ENCODE assay signal across 9 mouse cellular contexts in genomic region chr4:150193915-150194314, GRCm38 (mm10). TPM values are rescaled to one million over a fixed set of nuclear protein-coding genes. Genes with fewer than 3 reads are reported as not detected.
DNase-seq lines count a peak whose midpoint lies in the region; TF ChIP-seq lines count a peak whose summit lies in the region.
"Had no signal": no experiment of that assay in that cellular context is flagged by ENCODE, and none has a peak within 500 bp of the region (broad histone marks: within the 10 kb centered on the region; RNA-seq: fewer than 3 reads in every experiment).

No protein-coding gene starts in this region.

- H3K4me1 ChIP-seq in ES-Bruce4 (ENCODE audit: control insufficient read depth, insufficient read depth, low read length) = no peaks in the 10 kb centered on the region
- H3K4me1 ChIP-seq: heart, embryonic 15.5 days had no signal

- no peaks in the 10 kb centered on the region for H3K27me3 ChIP-seq in ES-Bruce4 (ENCODE audit: control insufficient read depth, insufficient read depth, low read length, poor library complexity, severe bottlenecking)
- H3K27me3 ChIP-seq: heart, embryonic 15.5 days had no signal

- peak; percentile 29 to 68 for DNase-seq in adrenal gland, adult (ENCODE audit: inconsistent age in 2 of 2, low spot score in 1 of 2)
- DNase-seq in adrenal gland, adult 2 months = no peak
- peak; percentile 57 for DNase-seq in kidney, adult 18-20 months
- DNase-seq in kidney, adult 11 months = no peak
- peak; percentile 70 for DNase-seq in embryo, embryonic 10 days (ENCODE audit: low spot score)
- peak; percentile 44 for DNase-seq in lung, postnatal 10 days
- DNase-seq in testis, postnatal 10 days (ENCODE audit: low spot score) = peak; percentile 72

- TF ChIP-seq POLR2A in ES-Bruce4 (IDR thresholded peaks at IDR 0.05; ENCODE audit: insufficient read depth, low read length) = no peak

- no peak overlapping the region for H3K4me3 ChIP-seq in ES-Bruce4 (ENCODE audit: low read depth, low read length)
- H3K4me3 ChIP-seq: heart, embryonic 15.5 days had no signal

- no peak overlapping the region for H3K27ac ChIP-seq in ES-Bruce4 (ENCODE audit: insufficient read depth, low read length)
- H3K27ac ChIP-seq: heart, embryonic 15.5 days had no signal

- no peaks in the 10 kb centered on the region for H3K36me3 ChIP-seq in ES-Bruce4 (ENCODE audit: control insufficient read depth, insufficient read depth, low read length, poor library complexity, severe bottlenecking)
- H3K36me3 ChIP-seq: heart, embryonic 15.5 days had no signal

- TF ChIP-seq EP300 in ES-Bruce4 (IDR thresholded peaks at IDR 0.05; ENCODE audit: insufficient read depth, low read depth, low read length) = no peak

- H3K9ac ChIP-seq in ES-Bruce4 (ENCODE audit: low read depth, poor library complexity, severe bottlenecking) = no peak overlapping the region
- H3K9ac ChIP-seq: heart, embryonic 15.5 days had no signal

- peak; percentile 88 for TF ChIP-seq CTCF in ES-Bruce4 (IDR thresholded peaks at IDR 0.05; ENCODE audit: low read depth, low read length)

- H3K9me3 ChIP-seq in ES-Bruce4 (replicated peaks; ENCODE audit: control insufficient read depth, insufficient read depth, low read length, poor library complexity, severe bottlenecking) = no peaks in the 10 kb centered on the region
- H3K9me3 ChIP-seq: heart, embryonic 15.5 days had no signal

RNA-seq across cellular contexts. Expression of gene Car6, which starts 7.2 kb away (rescaled TPM):
- total RNA-seq in adrenal gland, adult 2 months (2021) = 1 to 10 TPM in 1 of 2 experiments, under 1 TPM in 1; 0.31 to 2.5 TPM
- polyA plus RNA-seq in adrenal gland, adult 2 months (2012; rRNA removed) = not detected in 2 replicates
- polyA plus RNA-seq in ES-Bruce4 (2011; ENCODE audit: insufficient read depth, insufficient read length, low read depth, missing spikeins) = not detected in 2 replicates
- polyA plus RNA-seq: heart, embryonic 15.5 days had no signal

RNA-seq across cellular contexts. Expression of gene Eno1, which starts 42.6 kb away (rescaled TPM):
- 100 to 1,000 TPM; 381 to 501 TPM for total RNA-seq in adrenal gland, adult 2 months (2021)
- polyA plus RNA-seq in adrenal gland, adult 2 months (2012; rRNA removed) = 425 and 428 TPM in 2 replicates
- 1,323 and 1,403 TPM in 2 replicates for polyA plus RNA-seq in ES-Bruce4 (2011; ENCODE audit: insufficient read depth, insufficient read length, low read depth, missing spikeins)

RNA-seq across cellular contexts. Expression of gene Slc2a7, which starts 45.1 kb away (rescaled TPM):
- total RNA-seq in adrenal gland, adult 2 months (2021) = not detected
- not detected in 2 replicates for polyA plus RNA-seq in adrenal gland, adult 2 months (2012; rRNA removed)
- polyA plus RNA-seq in ES-Bruce4 (2011; ENCODE audit: insufficient read depth, insufficient read length, low read depth, missing spikeins) = not detected in 2 replicates
- polyA plus RNA-seq: heart, embryonic 15.5 days had no signal

Comparison
In these comparisons a context has a peak if more than half of its experiments do, and no peak if none do; other contexts are left out.
1. DNase-seq: peak in adrenal gland, adult (2 of 2), kidney, adult 18-20 months (single experiment), embryo, embryonic 10 days (single experiment), lung, postnatal 10 days (single experiment) and testis, postnatal 10 days (single experiment); none in adrenal gland, adult 2 months (single experiment) and kidney, adult 11 months (single experiment).